Mouse (Mus musculus): Measurements from ENCODE around the gene Grasp. TPM values are rescaled to one million over a fixed set of nuclear protein-coding genes. Genes with fewer than 3 reads are reported as not detected.

Grasp gene
- total RNA-seq, 2 experiments from 2014 or later: 8.3 to 9.4 TPM

- intact Hi-C loops (cut with DNase I; ENCODE audit: low total_unique reads): loop anchor here (2.0 kb wide), 1 partner anchor 42 kb away; no protein-coding TSS in a partner anchor
- peak; percentile 82 for DNase-seq
Observed at GRCm38 (mm10) chr15:101240799-101241204, 16.8 kb downstream of the Grasp start.

- no peak for DNase-seq
- intact Hi-C loops (cut with DNase I; ENCODE audit: low total_unique reads): loop anchor here (2.0 kb wide), 1 partner anchor 42 kb away; no protein-coding TSS in a partner anchor
Observed at GRCm38 (mm10) chr15:101241236-101241635, 17.2 kb downstream of the Grasp start.

GRCm38 (mm10) chr15:101241853-101242252 lies 17.9 kb downstream of the Grasp start:
- intact Hi-C loops (cut with DNase I; ENCODE audit: low total_unique reads): loop anchor here (2.0 kb wide), 1 partner anchor 41 kb away; no protein-coding TSS in a partner anchor
- no peak for DNase-seq

- intact Hi-C loops (cut with DNase I; ENCODE audit: low total_unique reads): no loop called here
- peak; percentile 80 for DNase-seq
Observed at GRCm38 (mm10) chr15:101242645-101243044, 18.7 kb downstream of the Grasp start.

GRCm38 (mm10) chr15:101244012-101244411 lies 20.0 kb downstream of the Grasp start:
- intact Hi-C loops (cut with DNase I; ENCODE audit: low total_unique reads): no loop called here
- DNase-seq: no peak

- intact Hi-C loops (cut with DNase I; ENCODE audit: low total_unique reads): no loop called here
- peak; percentile 96 for DNase-seq
Observed at GRCm38 (mm10) chr15:101246231-101247154, 22.5 kb downstream of the Grasp start.

- intact Hi-C loops (cut with DNase I; ENCODE audit: low total_unique reads): no loop called here
- DNase-seq: no peak
Observed at GRCm38 (mm10) chr15:101247155-101247498, 23.1 kb downstream of the Grasp start.

GRCm38 (mm10) chr15:101248029-101248710 lies 24.2 kb downstream of the Grasp start:
- intact Hi-C loops (cut with DNase I; ENCODE audit: low total_unique reads): no loop called here
- peak; percentile 50 for DNase-seq

GRCm38 (mm10) chr15:101250220-101250800 lies 26.3 kb downstream of the Grasp start:
- intact Hi-C loops (cut with DNase I; ENCODE audit: low total_unique reads): no loop called here
- DNase-seq: no peak

- intact Hi-C loops (cut with DNase I; ENCODE audit: low total_unique reads): no loop called here
- DNase-seq: no peak
Observed at GRCm38 (mm10) chr15:101251930-101252329, 27.9 kb downstream of the Grasp start.

- intact Hi-C loops (cut with DNase I; ENCODE audit: low total_unique reads): no loop called here
- DNase-seq: no peak
Observed at GRCm38 (mm10) chr15:101252614-101253013, 28.6 kb downstream of the Grasp start.

- intact Hi-C loops (cut with DNase I; ENCODE audit: low total_unique reads): no loop called here
- DNase-seq: no peak
Observed at GRCm38 (mm10) chr15:101253563-101253885, 29.5 kb downstream of the Grasp start.

- peak; percentile 84 for DNase-seq
- intact Hi-C loops (cut with DNase I; ENCODE audit: low total_unique reads): no loop called here
Observed at GRCm38 (mm10) chr15:101253886-101254795, 30.2 kb downstream of the Grasp start, which contains the start of gene Nr4a1. Nr4a1 (plus strand) TSS chr15:101254269.

- intact Hi-C loops (cut with DNase I; ENCODE audit: low total_unique reads): no loop called here
- DNase-seq: no peak
Observed at GRCm38 (mm10) chr15:101255842-101256462, 32.0 kb downstream of the Grasp start.

GRCm38 (mm10) chr15:101256463-101257206 lies 32.6 kb downstream of the Grasp start:
- DNase-seq: no peak
- intact Hi-C loops (cut with DNase I; ENCODE audit: low total_unique reads): no loop called here

GRCm38 (mm10) chr15:101258420-101258819 lies 34.4 kb downstream of the Grasp start:
- no peak for DNase-seq
- intact Hi-C loops (cut with DNase I; ENCODE audit: low total_unique reads): no loop called here

GRCm38 (mm10) chr15:101259922-101260321 lies 35.9 kb downstream of the Grasp start:
- intact Hi-C loops (cut with DNase I; ENCODE audit: low total_unique reads): no loop called here
- no peak for DNase-seq

- intact Hi-C loops (cut with DNase I; ENCODE audit: low total_unique reads): no loop called here
- DNase-seq: peak; percentile 88
Observed at GRCm38 (mm10) chr15:101260387-101260786, 36.4 kb downstream of the Grasp start.

All from gastrocnemius, postnatal 14 days (tissue).